Mouse (Mus musculus) heart, postnatal 10 days (tissue): ENCODE results near the gene Rnf227. TPM values are rescaled to one million over a fixed set of nuclear protein-coding genes. Genes with fewer than 3 reads are reported as not detected.
A peak's percentile ranks its signal among the peaks of the same experiment; 100 is the strongest.

Source experiments
- DNase-seq, 2 experiments: peaks; one replicate each; pipeline ENCODE4 v3.0.0; 2021
- intact Hi-C: fragments of 180-260 bp; cut with DNase I; formaldehyde crosslinking; loops from one replicate; pipeline ENCODE4 v1.15.1; 2025
- total RNA-seq, 2 experiments: library from RNA; stranded (reverse); gene quantifications; 2 replicates each; pipeline ENCODE4 v1.2.3; 2021

Gene Rnf227
- total RNA-seq, 2 experiments from 2014 or later, result 0.89 to 1.7 TPM

- DNase-seq, result no peak
- intact Hi-C loops, result no loop called here
These were observed 29.1 kb downstream of the Rnf227 start, which contains the start of gene Chd3 for GRCm38 (mm10) chr11:69369215-69369989. Gene Chd3 (minus strand): TSS chr11:69369406.

GRCm38 (mm10) chr11:69369990-69370816 lies 29.9 kb downstream of the Rnf227 start:
- intact Hi-C loops, result loop anchor here (5.0 kb wide), 1 partner anchor 243 kb away; the partner anchor contains the start of gene Aloxe3
- no peak for DNase-seq

- intact Hi-C loops, result loop anchor here (5.0 kb wide), 1 partner anchor 244 kb away; the partner anchor contains the start of gene Aloxe3
- no peak for DNase-seq
These were observed 30.6 kb downstream of the Rnf227 start for GRCm38 (mm10) chr11:69370817-69371215.

GRCm38 (mm10) chr11:69371601-69372000 lies 31.3 kb downstream of the Rnf227 start:
- DNase-seq, result no peak
- intact Hi-C loops, result loop anchor here (5.0 kb wide), 1 partner anchor 244 kb away; the partner anchor contains the start of gene Aloxe3

GRCm38 (mm10) chr11:69372056-69372779 lies 32.0 kb downstream of the Rnf227 start:
- intact Hi-C loops, result loop anchor here (5.0 kb wide), 1 partner anchor 245 kb away; the partner anchor contains the start of gene Aloxe3
- DNase-seq, result peak; percentile 33 to 34

- intact Hi-C loops, result loop anchor here (5.0 kb wide), 1 partner anchor 245 kb away; the partner anchor contains the start of gene Aloxe3
- peak in 1 of 2 experiments; percentile 33 for DNase-seq
These were observed 32.5 kb downstream of the Rnf227 start for GRCm38 (mm10) chr11:69372780-69373170.

- intact Hi-C loops, result loop anchor here (5.0 kb wide), 1 partner anchor 246 kb away; the partner anchor contains the start of gene Aloxe3
- DNase-seq, result no peak
These were observed 33.1 kb downstream of the Rnf227 start for GRCm38 (mm10) chr11:69373223-69373965.

- intact Hi-C loops, result no loop called here
- no peak for DNase-seq
These were observed 35.4 kb downstream of the Rnf227 start for GRCm38 (mm10) chr11:69375646-69376045.

GRCm38 (mm10) chr11:69377766-69378165 lies 37.5 kb downstream of the Rnf227 start:
- intact Hi-C loops, result no loop called here

GRCm38 (mm10) chr11:69379600-69379999 lies 39.3 kb downstream of the Rnf227 start:
- intact Hi-C loops, result no loop called here

More at GRCm38 (mm10) chr11:69377766-69378165, 37.5 kb downstream of the Rnf227 start:
- no peak for DNase-seq

GRCm38 (mm10) chr11:69381356-69381755 lies 41.1 kb downstream of the Rnf227 start:
- intact Hi-C loops, result no loop called here

More at GRCm38 (mm10) chr11:69379600-69379999, 39.3 kb downstream of the Rnf227 start:
- no peak for DNase-seq

GRCm38 (mm10) chr11:69382478-69383105 lies 42.3 kb downstream of the Rnf227 start:
- intact Hi-C loops, result no loop called here
- peak in 1 of 2 experiments; percentile 44 for DNase-seq

More at GRCm38 (mm10) chr11:69381356-69381755, 41.1 kb downstream of the Rnf227 start:
- DNase-seq, result no peak

GRCm38 (mm10) chr11:69384979-69385378 lies 44.7 kb downstream of the Rnf227 start:
- intact Hi-C loops, result loop anchor here (5.0 kb wide), 1 partner anchor 193 kb away; no protein-coding TSS in a partner anchor
- DNase-seq, result no peak

- no peak for DNase-seq
These were observed 46.5 kb downstream of the Rnf227 start for GRCm38 (mm10) chr11:69386758-69387157.

GRCm38 (mm10) chr11:69388680-69389079 lies 48.4 kb downstream of the Rnf227 start:
- intact Hi-C loops, result loop anchor here (2.0 to 5.0 kb wide), 3 partner anchors 26 to 196 kb away; no protein-coding TSS in a partner anchor

More at GRCm38 (mm10) chr11:69386758-69387157, 46.5 kb downstream of the Rnf227 start:
- intact Hi-C loops, result loop anchor here (5.0 kb wide), 1 partner anchor 194 kb away; no protein-coding TSS in a partner anchor

GRCm38 (mm10) chr11:69389531-69390399 lies 49.5 kb downstream of the Rnf227 start:
- DNase-seq, result peak in 1 of 2 experiments; percentile 47
- intact Hi-C loops, result loop anchor here (1.0 to 5.0 kb wide), 4 partner anchors 27 to 197 kb away; no protein-coding TSS in a partner anchor

More at GRCm38 (mm10) chr11:69388680-69389079, 48.4 kb downstream of the Rnf227 start:
- no peak for DNase-seq

- peak; percentile 85 to 89 for DNase-seq
- intact Hi-C loops, result loop anchor here (1.0 kb wide), 1 partner anchor 121 kb away; no protein-coding TSS in a partner anchor
These were observed 50.3 kb downstream of the Rnf227 start for GRCm38 (mm10) chr11:69390400-69391034.
